Mouse (Mus musculus) thymus, adult 2 months (tissue): Measurements from ENCODE around the gene Gm20388. TPM values are rescaled to one million over a fixed set of nuclear protein-coding genes. Genes with fewer than 3 reads are reported as not detected.

ENCODE experiments used
- DNase-seq: peaks from one replicate; pipeline ENCODE4 v3.0.0; 2021
- H3K27ac ChIP-seq: fragments of 200-500 bp; 2 replicates; pipeline ENCODE4 v1.5.1; 2012; ENCODE audit warnings: low read length, control low read depth; ENCODE audit not compliant: control insufficient read depth, insufficient read depth
- H3K27me3 ChIP-seq: fragments of 200-500 bp; 2 replicates; pipeline ENCODE4 v1.6.1; 2012; ENCODE audit warnings: mild to moderate bottlenecking, low read length, moderate library complexity, mixed read lengths; ENCODE audit not compliant: control insufficient read depth, insufficient read depth
- H3K36me3 ChIP-seq: fragments of 200-500 bp; 2 replicates; pipeline ENCODE4 v1.6.1; 2012; ENCODE audit warnings: mild to moderate bottlenecking, low read length, moderate library complexity; ENCODE audit not compliant: control insufficient read depth, insufficient read depth
- H3K4me1 ChIP-seq: fragments of 200-500 bp; replicated peaks from 2 replicates; pipeline ENCODE4 v1.6.1; 2012; ENCODE audit warnings: low read length; ENCODE audit not compliant: control insufficient read depth, insufficient read depth
- H3K4me3 ChIP-seq: fragments of 200-500 bp; 2 replicates; pipeline ENCODE4 v1.5.1; 2012; ENCODE audit warnings: mild to moderate bottlenecking, low read length, control low read depth, moderate library complexity; ENCODE audit not compliant: control insufficient read depth, insufficient read depth
- CTCF ChIP-seq: fragments of 200-500 bp; IDR thresholded peaks from 2 replicates; pipeline ENCODE4 v1.5.1; 2012; ENCODE audit warnings: mild to moderate bottlenecking, control low read depth, low read length, moderate library complexity, borderline replicate concordance; ENCODE audit not compliant: control insufficient read depth, poor library complexity, insufficient read depth; ENCODE audit errors: extremely low read depth
- POLR2A ChIP-seq: fragments of 200-500 bp; IDR thresholded peaks from 2 replicates; pipeline ENCODE4 v1.6.1; 2012; ENCODE audit warnings: mild to moderate bottlenecking, low read length, control low read depth, moderate library complexity; ENCODE audit not compliant: control insufficient read depth, poor library complexity, insufficient read depth; ENCODE audit errors: extremely low read depth
- WGBS: fragments of 180-500 bp; shearing (Covaris S2); methylation state at CpG from one replicate; pipeline ENCODE4 v1.1.7; 2018; 5-methylcytosine and 5-hydroxymethylcytosine counted together
- polyA plus RNA-seq: library from polyadenylated mRNA; depleted of rRNA; stranded (reverse); fragments of >200 nt; gene quantifications from 2 replicates; pipeline ENCODE4 v1.2.3, GENCODE M21; 2012

Gm20388 gene
- polyA plus RNA-seq, 1 experiment, result 103 TPM

DNA sequence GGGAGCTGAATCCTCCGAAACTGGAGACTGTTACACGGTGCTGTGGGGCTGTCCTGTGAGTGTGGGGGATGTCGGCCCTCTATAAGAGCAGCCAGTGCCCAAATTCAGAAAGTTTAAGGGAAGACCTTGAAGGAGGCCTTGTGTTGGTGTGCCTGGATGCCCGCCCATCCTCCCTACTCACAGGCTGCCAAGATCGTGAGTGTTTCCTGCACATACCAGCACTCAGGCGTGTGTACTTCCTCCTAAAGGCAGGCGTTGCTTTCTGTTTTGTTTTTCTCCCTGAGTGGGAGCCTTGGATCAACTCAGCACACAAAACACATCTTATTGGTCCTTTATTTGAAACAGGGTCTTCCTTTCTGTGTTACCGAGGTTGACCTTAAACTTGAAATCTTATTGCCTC is 3431.6 kb downstream of the Gm20388 start:
- TF ChIP-seq CTCF (no peak), POLR2A (no peak)
- no peak overlapping the region for H3K4me3 ChIP-seq
- no peak overlapping the region for H3K27ac ChIP-seq
- H3K36me3 ChIP-seq, result no peaks in the 10 kb centered on the region
- no peak for DNase-seq
- no peaks in the 10 kb centered on the region for H3K27me3 ChIP-seq
- peaks cover 11% of the 10 kb centered on the region for H3K4me1 ChIP-seq
- 37% methylated on average over 8 of the region's 8 CpGs for WGBS

DNA sequence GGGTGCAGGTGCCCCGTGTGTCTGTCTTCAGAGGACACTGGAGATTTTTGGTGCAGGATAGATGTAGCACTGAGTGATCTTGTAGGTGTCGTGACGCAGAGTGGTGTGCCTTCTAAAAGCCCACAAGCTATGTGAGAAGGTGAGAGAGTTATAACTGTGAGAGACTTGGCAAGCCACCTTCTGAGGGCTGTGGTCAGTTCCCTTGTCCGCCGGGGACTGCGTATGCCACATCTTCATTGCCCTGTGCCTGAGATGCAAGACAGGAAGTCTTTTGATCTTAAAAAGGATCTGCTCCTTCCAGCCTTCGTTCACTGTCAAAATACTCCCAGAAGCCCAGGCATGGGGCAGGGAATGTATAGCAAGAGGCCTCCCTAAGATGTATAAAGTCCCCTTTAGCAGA is 3432.3 kb downstream of the Gm20388 start:
- Histone ChIP-seq H3K4me1 (peaks cover 11% of the 10 kb centered on the region), H3K27me3 (no peaks in the 10 kb centered on the region), H3K4me3 (no peak overlapping the region), H3K36me3 (no peaks in the 10 kb centered on the region), H3K27ac (no peak overlapping the region)
- 11% methylated on average over 7 of the region's 7 CpGs for WGBS
- no peak for DNase-seq
- TF ChIP-seq POLR2A, result no peak
- TF ChIP-seq CTCF, result no peak

DNA sequence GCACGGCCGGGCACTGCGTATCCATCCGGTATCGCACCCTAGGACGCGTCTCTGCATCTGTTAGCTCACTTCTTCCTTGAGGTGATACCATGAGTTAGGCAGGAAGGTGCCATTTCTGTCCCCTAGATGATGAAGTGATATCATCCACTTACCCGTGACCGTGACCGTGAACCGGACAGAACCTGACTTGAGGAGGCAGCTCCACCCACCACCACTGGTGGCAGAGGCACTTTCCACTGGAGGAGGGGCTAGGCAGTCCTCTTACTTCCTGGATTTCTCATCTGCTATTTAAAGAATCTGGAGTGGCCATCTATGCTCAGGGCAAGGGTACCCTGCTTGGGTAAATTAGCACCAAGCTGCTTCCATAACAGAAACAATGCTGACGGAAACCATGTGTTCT is 3432.8 kb downstream of the Gm20388 start:
- TF ChIP-seq CTCF (no peak), POLR2A (no peak)
- Histone ChIP-seq H3K36me3 (no peaks in the 10 kb centered on the region), H3K27ac (no peak overlapping the region), H3K4me1 (peaks cover 11% of the 10 kb centered on the region), H3K4me3 (no peak overlapping the region), H3K27me3 (no peaks in the 10 kb centered on the region)
- DNase-seq, result no peak
- WGBS, result 84% methylated on average over 12 of the region's 12 CpGs

DNA sequence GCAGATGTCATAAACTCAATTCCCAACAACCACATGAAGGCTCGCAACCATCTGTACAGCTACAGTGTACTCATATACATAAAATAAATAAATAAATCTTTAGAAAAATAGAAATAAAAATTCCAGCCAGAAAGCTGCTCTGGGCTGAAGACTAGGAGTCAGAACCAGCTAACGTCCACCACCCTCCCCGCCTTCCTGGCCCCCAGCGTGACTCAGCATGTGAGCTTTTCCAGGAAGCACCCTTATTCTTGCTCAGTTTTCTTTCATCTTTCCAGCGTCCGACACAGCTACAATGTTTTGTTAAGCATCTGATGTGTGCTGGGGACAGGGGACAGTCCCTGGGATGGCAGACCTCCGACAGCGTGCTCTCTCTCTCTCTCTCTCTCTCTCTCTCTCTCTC is 3434.5 kb downstream of the Gm20388 start:
- Histone ChIP-seq H3K4me3 (no peak overlapping the region), H3K27me3 (no peaks in the 10 kb centered on the region), H3K36me3 (no peaks in the 10 kb centered on the region), H3K27ac (no peak overlapping the region), H3K4me1 (peaks cover 11% of the 10 kb centered on the region)
- TF ChIP-seq CTCF (no peak), POLR2A (no peak)
- DNase-seq, result no peak
- WGBS, result 81% methylated on average over 8 of the region's 8 CpGs

DNA sequence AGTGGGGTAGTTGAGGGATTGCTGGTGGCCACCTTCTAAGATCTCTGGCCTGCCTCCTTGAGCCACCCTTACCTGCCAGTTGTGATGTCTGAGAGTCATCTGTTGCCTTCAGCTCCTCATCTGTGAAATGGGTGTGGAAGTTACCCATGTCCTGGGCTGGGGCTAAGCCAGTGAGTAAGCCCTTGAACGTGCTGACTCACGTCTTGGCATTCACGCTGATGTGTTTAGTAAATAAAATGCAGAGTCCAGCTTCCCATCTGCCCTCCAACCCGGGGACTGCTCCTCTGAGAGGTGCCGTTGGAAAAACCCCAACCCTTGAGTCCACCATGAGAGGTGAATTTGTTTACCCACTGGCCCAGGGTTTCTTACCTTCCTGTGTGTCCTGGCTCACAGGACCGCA is 3435.2 kb downstream of the Gm20388 start:
- no peaks in the 10 kb centered on the region for H3K36me3 ChIP-seq
- H3K4me3 ChIP-seq, result no peak overlapping the region
- H3K4me1 ChIP-seq, result peaks cover 11% of the 10 kb centered on the region
- no peak overlapping the region for H3K27ac ChIP-seq
- TF ChIP-seq POLR2A (no peak), CTCF (no peak)
- no peak for DNase-seq
- 92% methylated on average over 6 of the region's 6 CpGs for WGBS
- H3K27me3 ChIP-seq, result no peaks in the 10 kb centered on the region

DNA sequence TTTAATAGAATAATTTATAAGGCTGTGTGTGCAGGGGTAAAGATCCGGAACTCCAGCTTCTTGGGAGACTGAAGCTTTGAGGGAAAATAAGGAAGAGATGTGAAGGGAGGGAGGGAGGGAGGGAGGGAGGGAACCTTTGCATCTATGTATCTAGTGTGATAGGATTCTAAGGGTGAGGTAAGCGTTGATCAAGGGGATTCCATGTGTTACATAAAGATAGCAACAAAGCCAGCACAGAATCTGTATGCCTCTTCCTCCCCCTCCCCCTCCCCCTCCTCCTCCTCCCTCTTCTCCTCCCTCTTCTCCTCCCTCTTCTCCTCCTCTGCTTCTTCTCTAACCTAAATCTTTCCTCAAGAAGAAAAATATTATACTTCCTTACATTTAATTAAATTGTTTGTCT is 3436.7 kb downstream of the Gm20388 start:
- H3K27ac ChIP-seq, result no peak overlapping the region
- no peak for DNase-seq
- 94% methylated on average over 2 of the region's 2 CpGs for WGBS
- no peaks in the 10 kb centered on the region for H3K36me3 ChIP-seq
- H3K4me3 ChIP-seq, result no peak overlapping the region
- TF ChIP-seq CTCF (no peak), POLR2A (no peak)
- H3K27me3 ChIP-seq, result no peaks in the 10 kb centered on the region
- 0 out of 2 replicates have a peak, but pooled peaks cover 4% of the 10 kb centered on the region for H3K4me1 ChIP-seq

DNA sequence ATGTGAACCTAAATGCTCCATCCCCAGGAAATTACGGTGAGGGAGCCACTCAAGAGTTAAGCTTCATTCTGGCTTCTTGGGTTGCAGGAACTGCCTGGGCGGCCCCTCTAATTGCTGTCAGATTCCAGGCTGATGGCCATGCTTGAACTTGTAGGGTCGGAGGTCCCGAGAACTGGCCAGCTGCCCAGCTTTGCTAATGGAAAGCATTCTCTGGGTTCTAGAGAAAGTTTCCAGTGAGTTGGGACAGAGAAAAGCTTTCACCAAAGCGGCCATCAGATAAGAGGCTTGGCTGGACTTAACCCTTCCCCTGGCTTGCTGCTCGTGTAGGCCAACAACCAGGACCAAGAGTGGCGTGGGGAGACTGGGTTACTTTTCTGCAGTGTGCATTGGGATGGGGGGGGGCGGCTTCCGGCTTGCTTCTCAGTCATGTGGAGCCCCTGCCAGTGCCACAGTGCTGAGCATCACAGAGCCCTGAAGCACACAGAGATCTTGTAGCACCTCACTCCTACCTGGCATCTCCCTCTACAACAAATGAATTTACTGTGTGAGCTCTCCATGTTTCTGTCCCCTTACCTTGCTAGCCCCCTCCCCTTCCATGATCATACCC is 3437.7 kb downstream of the Gm20388 start:
- Histone ChIP-seq H3K27me3 (no peaks in the 10 kb centered on the region), H3K36me3 (no peaks in the 10 kb centered on the region), H3K4me1 (no peaks in the 10 kb centered on the region), H3K4me3 (no peak overlapping the region), H3K27ac (no peak overlapping the region)
- 87% methylated on average over 9 of the region's 9 CpGs for WGBS
- no peak for TF ChIP-seq CTCF
- TF ChIP-seq POLR2A, result no peak
- DNase-seq, result no peak
